Mouse (Mus musculus) v-Abl transformed pro-B cells (cell line): ENCODE results near the gene 2410002F23Rik.
"Not testable (repeated sequence)": the region's sequence is repeated elsewhere in the genome, so short reads cannot be mapped to it uniquely, and the experiment has no call there.

ENCODE experiments used
- in situ Hi-C, 2 experiments: fragments of 400-800 bp; cut with MboI; formaldehyde crosslinking; loops; one replicate each; pipeline ENCODE4 v1.15.1; 2025; ENCODE audit not compliant: unreplicated experiment in 2 of 2

2410002F23Rik gene

GRCm38 (mm10) chr7:44257278-44257677 lies 10.8 kb downstream of the 2410002F23Rik start, which contains the start of gene Acp4:
Acp4 (minus strand) TSS chr7:44257378.
- in situ Hi-C loops = loop anchor here in 1 of 2 experiments (25.0 kb wide), 1 partner anchor 705 kb away; the partner anchor contains the start of gene Cpt1c

DNA sequence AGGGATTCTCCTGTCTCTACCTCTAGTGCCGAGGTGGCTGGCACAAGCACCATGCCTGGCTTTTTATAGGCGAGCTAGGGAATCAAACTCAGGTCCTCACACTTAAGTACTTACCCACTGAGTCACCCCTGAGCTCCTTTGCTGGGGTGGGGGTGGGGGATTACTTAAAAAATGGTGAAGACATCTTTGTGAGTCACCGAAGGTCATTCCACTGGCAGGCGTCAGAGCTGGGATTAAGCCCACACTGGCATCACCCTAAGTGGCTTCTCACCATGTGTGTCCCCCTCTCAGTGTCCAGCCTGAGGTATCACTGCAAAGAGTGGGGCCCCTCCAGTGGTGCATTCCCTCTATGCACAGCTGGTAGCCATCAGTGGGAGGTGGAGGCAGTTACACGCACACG lies 13.9 kb downstream of the 2410002F23Rik start:
- in situ Hi-C loops = loop anchor here (5.0 to 25.0 kb wide), 7 partner anchors 87 to 702 kb away; partner anchors contain the start of gene Cpt1c (in 1 of the 2)

DNA sequence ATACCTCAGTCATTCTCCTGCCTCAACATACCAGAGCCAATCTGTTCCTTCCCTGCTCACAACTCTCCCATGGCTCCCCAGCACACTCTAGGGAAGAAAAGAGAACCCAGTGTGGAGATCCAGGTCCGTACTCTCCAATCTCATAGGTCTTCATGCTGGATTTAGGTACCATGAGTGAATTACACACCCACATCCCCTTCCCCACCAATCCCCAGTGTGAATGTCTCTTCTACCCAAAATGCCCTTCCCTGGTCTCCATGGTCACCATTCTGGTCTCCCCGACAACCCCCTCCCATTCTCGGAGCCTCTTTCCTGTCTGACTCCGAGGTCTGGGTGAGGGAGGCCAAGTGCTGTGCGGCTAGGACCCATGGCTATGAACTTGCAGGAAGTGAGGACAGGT lies 14.6 kb downstream of the 2410002F23Rik start, which contains the start of gene Gm15517:
TSS of gene Gm15517 (plus strand) at position 301 of the 400 bp plus-strand sequence.
- in situ Hi-C loops = loop anchor here (5.0 to 25.0 kb wide), 7 partner anchors 86 to 701 kb away; partner anchors contain the start of gene Cpt1c (in 1 of the 2)

GRCm38 (mm10) chr7:44262791-44263643 lies 16.5 kb downstream of the 2410002F23Rik start:
- in situ Hi-C loops = loop anchor here (5.0 to 25.0 kb wide), 7 partner anchors 84 to 699 kb away; partner anchors contain the start of gene Cpt1c (in 1 of the 2)

DNA sequence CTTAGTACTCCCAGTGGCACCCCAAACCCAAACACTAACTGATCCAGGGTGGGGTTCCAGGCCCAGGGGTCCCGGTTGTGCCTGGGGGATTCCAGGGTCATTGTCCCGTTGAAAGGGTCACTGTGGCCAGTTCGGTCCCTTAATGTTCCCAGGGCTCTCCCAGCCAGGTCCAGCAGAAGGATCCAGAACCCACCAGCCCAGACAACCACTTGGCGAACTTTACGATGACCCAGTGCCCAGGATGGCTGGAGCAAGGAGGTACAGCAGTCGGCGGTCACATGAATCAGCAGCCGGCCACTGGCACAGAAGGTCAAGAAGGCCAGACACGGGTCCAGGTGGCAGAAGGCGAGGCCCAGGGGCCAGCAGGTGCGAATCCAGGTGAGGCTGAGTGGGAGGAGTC lies 21.6 kb downstream of the 2410002F23Rik start:
- in situ Hi-C loops = loop anchor here in 1 of 2 experiments (10.0 to 25.0 kb wide), 2 partner anchors 297 to 694 kb away; partner anchors contain the start of gene Cpt1c

DNA sequence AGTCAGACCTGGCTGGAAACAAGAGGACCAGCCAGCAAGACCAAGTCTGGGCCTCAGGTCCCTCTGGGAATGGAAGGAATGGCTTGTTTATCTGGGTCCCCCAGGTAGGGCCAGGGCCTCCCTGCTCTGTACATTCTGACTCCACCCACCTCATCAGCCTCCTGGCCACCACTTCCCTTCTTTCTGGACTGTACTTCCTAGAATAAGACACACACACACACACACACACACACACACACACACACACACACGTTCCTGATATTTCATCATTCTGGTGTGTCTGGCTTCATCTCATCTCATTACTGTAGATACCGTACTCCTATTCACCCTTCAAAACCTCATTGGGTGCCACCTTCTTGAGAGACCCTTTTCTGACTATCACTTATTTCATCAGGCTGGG lies 22.9 kb downstream of the 2410002F23Rik start:
- in situ Hi-C loops = loop anchor here in 1 of 2 experiments (10.0 to 25.0 kb wide), 2 partner anchors 295 to 693 kb away; partner anchors contain the start of gene Cpt1c

DNA sequence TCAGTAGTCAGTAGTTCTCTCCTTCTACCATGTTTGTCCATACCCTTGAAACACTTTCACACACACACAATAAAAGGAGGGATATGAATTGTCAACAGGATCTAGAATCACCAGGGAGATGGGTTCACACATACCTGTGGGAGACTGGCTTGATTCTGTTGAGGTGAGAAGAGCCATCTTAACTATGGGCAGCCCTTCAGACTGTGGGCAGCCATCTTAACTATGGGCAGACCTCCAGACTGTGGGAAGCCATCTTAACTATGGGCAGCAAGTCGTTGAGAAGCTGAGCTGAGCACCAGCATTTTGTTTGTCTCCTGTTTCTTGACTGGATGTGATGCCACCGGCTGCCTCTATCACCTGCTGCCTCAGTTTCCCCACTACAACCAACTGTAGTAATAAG lies 24.8 kb downstream of the 2410002F23Rik start:
- in situ Hi-C loops = loop anchor here in 1 of 2 experiments (25.0 kb wide), 1 partner anchor 691 kb away; the partner anchor contains the start of gene Cpt1c

GRCm38 (mm10) chr7:44272546-44272945 lies 26.0 kb downstream of the 2410002F23Rik start:
- in situ Hi-C loops = loop anchor here in 1 of 2 experiments (25.0 kb wide), 1 partner anchor 690 kb away; the partner anchor contains the start of gene Cpt1c

GRCm38 (mm10) chr7:44273446-44273845 lies 26.9 kb downstream of the 2410002F23Rik start:
- in situ Hi-C loops = loop anchor here in 1 of 2 experiments (25.0 kb wide), 1 partner anchor 689 kb away; the partner anchor contains the start of gene Cpt1c

DNA sequence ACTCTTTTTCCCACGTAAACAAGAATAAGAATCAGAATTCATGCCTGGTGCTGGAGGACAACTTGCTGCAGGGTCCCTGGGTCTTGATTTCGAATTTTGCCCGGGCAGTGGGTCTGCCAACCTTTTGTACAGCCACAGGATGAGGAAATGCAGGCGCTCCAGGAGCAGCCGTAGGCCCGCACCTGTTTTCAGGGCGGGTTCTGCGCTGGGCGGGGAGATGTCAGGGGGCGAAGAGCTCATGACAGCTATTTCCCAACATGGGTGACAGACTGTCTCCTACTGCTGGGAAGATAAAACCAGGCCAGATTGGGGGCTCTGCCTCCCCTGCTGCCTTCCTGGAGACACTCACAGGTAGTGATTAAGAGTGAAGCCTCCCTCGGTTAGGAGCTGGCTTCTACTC lies 27.6 kb downstream of the 2410002F23Rik start:
- in situ Hi-C loops = loop anchor here in 1 of 2 experiments (25.0 kb wide), 1 partner anchor 688 kb away; the partner anchor contains the start of gene Cpt1c

DNA sequence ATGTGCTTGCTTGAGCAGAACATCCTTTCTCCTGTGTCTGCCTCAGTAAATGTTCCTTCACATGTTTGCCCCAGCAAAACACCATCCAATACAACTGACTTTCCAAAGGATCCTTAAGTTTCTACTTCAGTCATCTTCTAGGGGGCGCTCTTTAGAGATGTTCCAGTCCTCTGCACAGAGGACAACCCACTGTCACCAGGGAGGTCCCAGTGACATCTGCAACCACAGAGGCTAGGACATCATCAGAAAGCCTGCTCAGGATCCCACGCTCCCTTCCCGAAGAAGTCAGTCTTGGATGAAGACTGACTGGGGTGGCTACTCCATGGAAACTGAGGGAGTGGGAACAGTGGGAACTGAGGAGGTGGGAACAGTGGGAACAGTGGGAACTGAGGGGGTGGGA lies 29.0 kb downstream of the 2410002F23Rik start:
- in situ Hi-C loops = no loop called here

DNA sequence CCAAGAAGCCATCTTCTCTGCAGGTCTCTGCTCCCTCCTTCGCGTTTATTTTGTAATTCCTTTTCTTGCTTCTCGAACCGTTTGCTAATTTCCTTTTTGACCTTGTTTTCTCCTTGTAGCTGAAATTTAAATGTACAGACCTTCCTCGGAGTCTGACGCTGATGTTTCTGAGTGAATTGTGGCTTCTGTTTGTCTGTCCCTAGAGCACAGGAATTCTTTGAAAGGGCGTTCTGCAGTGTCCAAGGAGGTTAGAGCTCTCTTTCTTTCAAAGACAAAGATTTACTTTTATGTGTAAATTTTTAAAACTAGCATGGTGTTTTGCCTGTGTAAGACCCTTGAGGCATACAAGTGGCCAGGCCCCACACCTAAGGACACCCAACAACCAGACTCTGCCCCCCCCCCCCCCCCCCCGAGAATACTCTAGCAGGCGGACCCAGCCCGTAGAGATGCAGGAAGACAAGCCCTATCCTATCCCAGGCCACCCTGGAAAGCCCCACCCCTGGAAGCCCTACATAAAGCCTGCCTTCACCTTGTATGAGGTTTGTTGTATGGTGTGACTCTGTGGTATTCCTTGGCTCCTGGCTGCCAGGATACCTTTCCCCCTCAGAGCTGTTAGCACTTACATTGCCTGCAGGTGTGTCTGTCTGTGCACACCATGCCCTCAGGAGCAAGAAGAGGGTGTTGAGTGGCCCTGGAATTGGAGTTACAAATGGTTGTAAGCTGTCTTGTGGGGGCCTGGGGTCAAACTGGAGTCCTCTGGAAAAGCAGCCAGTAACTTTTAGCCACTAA lies 30.1 kb downstream of the 2410002F23Rik start:
- in situ Hi-C loops = no loop called here

DNA sequence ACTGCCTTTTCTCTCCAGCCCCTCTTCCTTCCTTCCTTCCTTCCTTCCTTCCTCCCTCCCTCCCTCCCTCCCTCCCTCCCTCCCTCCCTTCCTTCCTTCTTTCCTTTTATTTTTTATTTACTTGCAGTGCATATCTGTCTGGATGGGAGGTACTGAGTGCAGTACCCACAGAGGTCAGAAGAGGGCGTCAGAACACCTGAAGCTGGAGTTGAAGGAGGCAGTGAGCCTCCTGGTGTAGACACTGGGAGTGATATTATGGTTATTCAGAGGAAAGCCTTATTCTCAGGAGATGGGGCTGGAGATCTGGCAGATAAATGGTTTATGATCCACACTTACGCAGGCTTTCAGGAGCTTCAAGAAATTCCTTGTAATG lies 30.7 kb downstream of the 2410002F23Rik start:
- in situ Hi-C loops = no loop called here

- in situ Hi-C loops = no loop called here
Measured at GRCm38 (mm10) chr7:44280959-44281358, 34.4 kb downstream of the 2410002F23Rik start.

GRCm38 (mm10) chr7:44281586-44281985 lies 35.1 kb downstream of the 2410002F23Rik start:
- in situ Hi-C loops = no loop called here

GRCm38 (mm10) chr7:44287760-44288159 lies 41.2 kb downstream of the 2410002F23Rik start:
- in situ Hi-C loops = no loop called here

GRCm38 (mm10) chr7:44290986-44291385 lies 44.5 kb downstream of the 2410002F23Rik start:
- in situ Hi-C loops = no loop called here

DNA sequence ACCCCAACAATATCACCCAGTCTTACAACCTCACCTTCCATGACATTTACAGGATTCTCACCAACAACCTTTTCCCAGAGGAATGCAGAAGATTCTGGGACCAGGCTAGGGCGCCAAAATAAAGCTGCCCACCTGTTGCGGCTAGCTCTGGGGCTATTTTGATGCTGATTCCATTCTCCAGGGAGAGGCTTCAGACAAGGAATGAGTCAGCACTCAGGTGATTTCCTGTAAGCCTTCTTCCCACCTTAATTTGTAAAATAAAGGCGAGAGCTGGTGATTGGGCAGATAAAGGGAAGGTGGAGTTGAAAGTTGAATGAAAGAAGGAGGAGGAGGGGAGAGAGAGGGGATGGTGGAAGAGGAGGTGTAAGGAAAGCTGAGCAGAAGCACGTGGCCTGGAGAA lies 44.9 kb downstream of the 2410002F23Rik start:
- in situ Hi-C loops = no loop called here

DNA sequence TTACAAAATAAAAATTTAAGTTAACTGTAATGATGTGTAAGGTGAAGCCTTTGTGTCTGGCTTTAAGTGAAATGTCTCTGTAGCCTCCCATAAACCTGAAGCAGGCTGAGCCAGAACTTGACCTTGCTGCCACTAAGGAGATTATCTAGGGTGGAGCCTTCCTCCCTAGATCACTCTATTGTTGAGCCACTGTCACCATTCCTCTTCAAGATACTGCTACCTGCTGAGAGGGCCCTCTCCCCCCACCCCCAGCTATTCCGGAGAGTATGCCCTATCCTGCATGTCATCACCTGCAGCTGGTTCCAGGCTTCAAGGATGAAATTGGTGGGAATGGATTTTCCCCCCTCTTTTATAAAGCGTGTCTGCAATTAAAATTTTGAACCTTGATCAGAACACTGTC lies 51.0 kb downstream of the 2410002F23Rik start:
- in situ Hi-C loops = not testable (repeated sequence)
